Mouse (Mus musculus) megakaryocyte-erythroid progenitor cell, adult 5 weeks (primary cell): ENCODE results near the gene Trem3. TPM values are rescaled to one million over a fixed set of nuclear protein-coding genes. Genes with fewer than 3 reads are reported as not detected.

Experiments
- polyA plus RNA-seq: library from polyadenylated mRNA; stranded (reverse); fragments of >175 nt; gene quantifications from 2 replicates; pipeline ENCODE4 v1.2.3, GENCODE M21; 2012

Gene Trem3
- 8.8 and 15.1 TPM in 2 replicates for polyA plus RNA-seq

DNA sequence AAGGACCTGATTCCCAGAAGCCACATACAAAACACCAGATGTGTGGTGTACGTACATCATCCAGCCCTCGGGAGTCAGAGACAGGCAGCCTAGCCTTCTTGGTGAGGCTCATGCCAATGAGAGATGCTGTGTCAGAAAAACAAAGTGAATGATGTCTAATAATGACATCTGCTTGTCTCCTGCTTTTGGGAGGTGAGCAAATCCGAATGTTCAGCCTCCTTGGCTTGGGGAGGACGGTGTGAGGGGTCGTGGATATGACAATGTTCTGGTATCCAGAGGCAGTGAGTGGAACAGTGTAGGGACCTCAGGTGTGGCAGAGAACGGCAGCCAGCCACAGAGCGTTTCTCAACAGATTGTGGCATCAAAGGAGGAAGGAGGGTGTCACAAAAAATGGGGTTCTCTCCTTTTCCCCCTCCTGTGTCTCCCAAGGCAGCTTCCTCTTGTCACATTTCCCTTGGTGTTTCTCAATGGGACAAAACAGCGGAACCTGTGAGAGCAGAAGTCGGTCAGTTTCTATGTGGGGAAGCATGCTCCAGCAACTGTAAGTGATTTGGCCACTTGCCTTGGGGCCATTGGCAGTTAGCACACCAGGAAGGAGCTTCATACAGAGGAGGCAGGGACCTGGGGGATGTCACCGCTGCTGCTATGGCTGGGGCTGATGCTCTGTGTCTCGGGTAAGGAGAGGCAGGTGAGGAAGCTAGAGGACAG is at the start of gene Trem3:
Trem3 (plus strand) TSS at position 557 of the 708 bp plus-strand sequence.

DNA sequence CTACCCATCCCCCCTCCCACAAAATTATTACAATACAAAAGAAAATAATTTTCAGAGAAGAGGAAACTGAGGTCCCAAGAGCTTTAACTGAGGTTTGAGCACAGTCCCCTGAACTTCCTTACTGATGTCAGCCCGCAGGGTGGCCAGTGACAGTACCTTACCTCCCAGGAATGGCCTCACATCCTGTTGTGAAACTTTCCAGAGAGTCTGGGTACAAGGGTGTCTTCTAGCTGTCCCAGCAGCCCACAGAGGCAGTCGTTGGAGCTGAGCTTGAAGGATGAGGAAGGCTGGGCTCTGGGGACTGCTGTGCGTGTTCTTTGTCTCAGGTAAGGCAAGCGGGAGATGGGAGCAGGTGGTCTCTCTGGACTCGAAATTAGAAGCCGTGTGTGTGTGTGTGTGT is 15.1 kb upstream of the Trem3 start, which contains the start of gene Trem1:
Trem1 (plus strand) TSS at position 251 of the 400 bp plus-strand sequence.

DNA sequence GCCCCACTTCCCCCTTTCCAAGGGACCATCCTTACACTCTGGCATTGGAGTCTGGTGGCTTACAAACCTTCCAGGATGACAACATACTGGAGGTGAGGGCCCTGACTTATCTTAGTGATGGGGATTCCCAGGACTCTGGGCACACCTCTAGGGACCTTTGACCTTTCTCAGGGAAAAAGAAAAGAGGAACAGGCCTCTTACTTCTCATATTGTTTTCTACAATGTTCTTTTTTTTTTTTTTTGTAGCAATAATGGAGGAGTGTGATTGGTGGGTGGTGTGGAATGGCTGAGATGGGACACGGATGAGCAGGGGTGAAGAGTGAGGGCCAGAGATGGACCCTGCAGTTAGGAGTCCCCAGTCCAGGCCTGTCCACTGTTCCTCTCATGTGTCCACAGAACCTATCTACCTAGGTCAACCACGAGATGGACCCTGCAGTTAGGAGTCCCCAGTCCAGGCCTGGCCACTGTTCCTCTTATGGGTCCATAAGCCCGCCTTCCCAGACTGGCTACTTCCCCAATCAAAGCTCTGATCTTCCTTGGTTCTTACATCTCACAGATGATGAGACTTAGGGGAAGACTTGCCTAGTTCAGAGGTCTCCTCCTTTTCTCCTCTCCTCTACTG is 16.3 kb downstream of the Trem3 start, which contains the start of gene Treml4:
Treml4 (plus strand) TSS at position 555 of the 622 bp plus-strand sequence.

DNA sequence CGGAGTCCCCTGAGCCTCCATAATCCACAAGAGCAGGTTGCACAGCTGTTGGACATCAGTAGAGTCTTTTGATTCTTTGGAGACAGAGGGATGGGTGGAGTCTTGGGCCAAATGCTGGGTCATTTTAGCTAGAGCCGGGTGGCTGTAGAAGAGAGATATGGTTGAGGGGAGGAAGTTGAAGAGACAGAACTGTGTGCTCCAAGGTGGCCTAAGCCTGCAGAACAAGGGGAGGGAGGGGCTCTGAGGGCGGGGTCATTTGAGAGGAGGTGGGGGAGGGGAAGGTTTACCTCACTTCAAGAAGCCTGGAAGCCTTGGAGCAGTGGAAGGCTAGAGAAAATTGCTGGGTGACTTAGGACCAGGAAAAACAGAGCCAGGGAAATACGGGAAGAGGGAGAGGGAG is 51.6 kb downstream of the Trem3 start, which contains the start of gene Treml2:
Treml2 (plus strand) TSS at position 296 of the 400 bp plus-strand sequence.

Other genes starting within 250 kb of the Trem3 start
- gene 1700122O11Rik, start 209.5 kb upstream of the Trem3 start, polyA plus RNA-seq, result not detected in 2 replicates
- not detected in 2 replicates for gene 1700067P10Rik, start 158.5 kb upstream of the Trem3 start, polyA plus RNA-seq
- gene 9830107B12Rik, start 101.5 kb upstream of the Trem3 start, polyA plus RNA-seq, result 0.03 and 0.05 TPM in 2 replicates
- gene A530064D06Rik, start 80.5 kb upstream of the Trem3 start, polyA plus RNA-seq, result 0.18 and 0.81 TPM in 2 replicates
- 1.00 and 1.9 TPM in 2 replicates for gene Trem1, start 15.0 kb upstream of the Trem3 start, polyA plus RNA-seq
- 0.12 and 0.14 TPM in 2 replicates for gene Treml4, start 16.5 kb downstream of the Trem3 start, polyA plus RNA-seq
- gene Treml2, start 51.7 kb downstream of the Trem3 start, polyA plus RNA-seq, result 19.0 and 27.0 TPM in 2 replicates
- gene B430306N03Rik, start 68.4 kb downstream of the Trem3 start, polyA plus RNA-seq, result 1.5 and 2.0 TPM in 2 replicates
- gene Trem2, start 98.6 kb downstream of the Trem3 start, polyA plus RNA-seq, result 3.6 and 9.1 TPM in 2 replicates
- gene Treml1, start 112.1 kb downstream of the Trem3 start, polyA plus RNA-seq, result 6.8 and 11.2 TPM in 2 replicates
- gene Nfya, start 162.1 kb downstream of the Trem3 start, polyA plus RNA-seq, result 44.0 and 49.3 TPM in 2 replicates
- gene Oard1, start 162.2 kb downstream of the Trem3 start, polyA plus RNA-seq, result 3.8 and 4.7 TPM in 2 replicates
- gene Apobec2, start 185.2 kb downstream of the Trem3 start, polyA plus RNA-seq, result 0.04 TPM in 1 of 2 replicates, not detected in the other
- 39.3 and 49.6 TPM in 2 replicates for gene Tspo2, start 203.7 kb downstream of the Trem3 start, polyA plus RNA-seq
- gene Unc5cl, start 207.1 kb downstream of the Trem3 start, polyA plus RNA-seq, result 0.68 and 0.70 TPM in 2 replicates